Mouse (Mus musculus) embryonic facial prominence, embryonic 13.5 days (tissue): ENCODE measurements around the gene Bhlhe40. TPM values are rescaled to one million over a fixed set of nuclear protein-coding genes. Genes with fewer than 3 reads are reported as not detected.
A peak's percentile ranks its signal among the peaks of the same experiment; 100 is the strongest.

Experiments used
- ATAC-seq: fragments of 200-750 bp; cut with Nextera tagmentation; 2 replicates; pipeline ENCODE4 v1.8.0; 2017; ENCODE audit warnings: low read depth; ENCODE audit not compliant: insufficient number of reproducible peaks, insufficient read depth, low FRiP score, low TSS enrichment
- H3K27ac ChIP-seq: fragments of 300-500 bp; sonication (generic); 2 replicates; pipeline ENCODE4 v1.5.1; 2015; ENCODE audit warnings: moderate library complexity, mild to moderate bottlenecking, inconsistent platforms
- H3K27me3 ChIP-seq: fragments of 300-500 bp; sonication (generic); 2 replicates; pipeline ENCODE4 v1.6.1; 2015; ENCODE audit warnings: mild to moderate bottlenecking, inconsistent platforms
- H3K36me3 ChIP-seq: fragments of 300-500 bp; sonication (generic); 2 replicates; pipeline ENCODE4 v1.6.1; 2015; ENCODE audit warnings: mild to moderate bottlenecking, inconsistent platforms
- H3K4me1 ChIP-seq: fragments of 300-500 bp; sonication (generic); 2 replicates; pipeline ENCODE4 v1.6.1; 2015; ENCODE audit warnings: inconsistent platforms
- H3K4me2 ChIP-seq: fragments of 300-500 bp; sonication (generic); 2 replicates; pipeline ENCODE4 v1.6.1; 2015; ENCODE audit warnings: moderate library complexity, mild to moderate bottlenecking, inconsistent platforms
- H3K4me3 ChIP-seq: fragments of 300-500 bp; sonication (generic); 2 replicates; pipeline ENCODE4 v1.5.1; 2015; ENCODE audit warnings: mild to moderate bottlenecking, inconsistent platforms
- H3K9ac ChIP-seq: fragments of 300-500 bp; sonication (generic); 2 replicates; pipeline ENCODE4 v1.6.1; 2015; ENCODE audit warnings: mild to moderate bottlenecking, inconsistent platforms
- H3K9me3 ChIP-seq: fragments of 300-500 bp; sonication (generic); 2 replicates; pipeline ENCODE4 v1.6.1; 2016; ENCODE audit warnings: inconsistent platforms
- WGBS: fragments of 180-500 bp; shearing (Covaris S2); methylation state at CpG from one replicate; pipeline ENCODE4 v1.1.7; 2015; ENCODE audit warnings: mixed read lengths; 5-methylcytosine and 5-hydroxymethylcytosine counted together
- polyA plus RNA-seq: library from polyadenylated mRNA; unstranded; fragments of >200 nt; fragmentation: Nextera tagmentation; extraction: Ambion mirVana; gene quantifications from 2 replicates; pipeline ENCODE4 v1.2.1, GENCODE M21; 2015

Bhlhe40 gene
- polyA plus RNA-seq, 1 experiment from 2014 or later, result 6.2 TPM

GRCm38 (mm10) chr6:108664533-108665150, 4.2 kb downstream of the Bhlhe40 start:
- H3K27me3 ChIP-seq, result peaks cover 43% of the 10 kb centered on the region
- no peak overlapping the region for H3K4me2 ChIP-seq
- peaks cover 38% of the 10 kb centered on the region for H3K4me1 ChIP-seq
- no peaks in the 10 kb centered on the region for H3K36me3 ChIP-seq
- ATAC-seq, result no peak
- H3K9ac ChIP-seq, result no peak overlapping the region
- 83% methylated on average over 24 of the region's 24 CpGs for WGBS
- no peak overlapping the region for H3K4me3 ChIP-seq
- H3K9me3 ChIP-seq, result no peaks in the 10 kb centered on the region
- H3K27ac ChIP-seq, result no peak overlapping the region

- WGBS, result 70% methylated on average over 5 of the region's 5 CpGs
- H3K9me3 ChIP-seq, result no peaks in the 10 kb centered on the region
- H3K27me3 ChIP-seq, result peaks cover 46% of the 10 kb centered on the region
- no peak overlapping the region for H3K4me3 ChIP-seq
- H3K27ac ChIP-seq, result no peak overlapping the region
- H3K36me3 ChIP-seq, result no peaks in the 10 kb centered on the region
- no peak for ATAC-seq
- H3K4me1 ChIP-seq, result peaks cover 38% of the 10 kb centered on the region
- H3K4me2 ChIP-seq, result no peak overlapping the region
- no peak overlapping the region for H3K9ac ChIP-seq
These were observed 5.2 kb downstream of the Bhlhe40 start for GRCm38 (mm10) chr6:108665587-108665986.

DNA sequence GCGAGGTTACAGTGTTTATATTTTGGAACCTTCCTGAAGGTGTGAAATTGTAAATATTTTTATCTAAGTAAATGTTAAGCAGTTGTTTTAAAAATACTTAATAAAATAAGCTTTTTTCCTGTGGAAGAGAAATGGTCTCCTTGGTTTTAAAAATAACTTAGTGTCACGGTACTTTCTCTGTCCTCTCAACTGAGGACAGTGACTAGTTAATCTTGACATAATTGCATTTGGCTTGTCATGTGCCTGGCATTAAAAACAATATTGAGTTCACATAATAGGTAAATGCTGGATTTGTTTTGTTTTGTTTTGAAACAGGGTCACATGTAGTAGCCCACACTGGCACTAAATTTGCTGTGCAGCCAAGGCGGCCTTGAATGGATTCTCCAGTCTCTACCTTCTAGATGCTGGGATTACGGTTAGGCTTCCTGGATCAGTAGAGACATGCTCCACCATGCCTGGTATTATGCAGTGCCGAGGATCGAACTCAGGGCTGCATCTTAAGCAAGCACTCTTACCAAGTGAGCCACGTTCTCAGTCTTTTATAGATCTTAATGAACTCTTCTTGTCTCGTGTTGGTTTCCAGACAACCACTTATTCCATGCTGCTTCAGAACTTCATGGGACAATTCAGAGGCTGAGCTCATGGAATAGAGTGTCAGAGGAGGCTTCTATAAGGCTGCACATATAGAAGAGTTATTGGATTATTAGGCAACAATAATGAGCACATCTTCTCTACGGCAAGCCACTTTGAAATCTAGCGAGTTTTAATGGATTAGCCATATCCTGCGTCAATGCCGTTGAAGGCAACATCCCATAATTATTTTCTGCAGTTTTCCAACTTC, 6.4 kb downstream of the Bhlhe40 start:
- H3K4me3 ChIP-seq, result no peak overlapping the region
- H3K4me2 ChIP-seq, result no peak overlapping the region
- no peaks in the 10 kb centered on the region for H3K36me3 ChIP-seq
- no peak overlapping the region for H3K9ac ChIP-seq
- H3K4me1 ChIP-seq, result peaks cover 26% of the 10 kb centered on the region
- H3K27ac ChIP-seq, result no peak overlapping the region
- no peak for ATAC-seq
- 84% methylated on average over 12 of the region's 12 CpGs for WGBS
- H3K9me3 ChIP-seq, result no peaks in the 10 kb centered on the region
- peaks cover 35% of the 10 kb centered on the region for H3K27me3 ChIP-seq

GRCm38 (mm10) chr6:108667599-108668021, 7.2 kb downstream of the Bhlhe40 start:
- H3K9me3 ChIP-seq, result no peaks in the 10 kb centered on the region
- ATAC-seq, result 0 out of 2 replicates have a peak, but pooled peaks have one; percentile 11
- H3K4me1 ChIP-seq, result peaks cover 21% of the 10 kb centered on the region
- peak overlapping the region; percentile 63 for H3K4me2 ChIP-seq
- peak overlapping the region; percentile 56 for H3K27ac ChIP-seq
- no peaks in the 10 kb centered on the region for H3K36me3 ChIP-seq
- 17% methylated on average over 6 of the region's 6 CpGs for WGBS
- no peak overlapping the region for H3K4me3 ChIP-seq
- peak overlapping the region; percentile 49; the same call in 1 of the 2 replicates for H3K9ac ChIP-seq
- peaks cover 29% of the 10 kb centered on the region for H3K27me3 ChIP-seq

DNA sequence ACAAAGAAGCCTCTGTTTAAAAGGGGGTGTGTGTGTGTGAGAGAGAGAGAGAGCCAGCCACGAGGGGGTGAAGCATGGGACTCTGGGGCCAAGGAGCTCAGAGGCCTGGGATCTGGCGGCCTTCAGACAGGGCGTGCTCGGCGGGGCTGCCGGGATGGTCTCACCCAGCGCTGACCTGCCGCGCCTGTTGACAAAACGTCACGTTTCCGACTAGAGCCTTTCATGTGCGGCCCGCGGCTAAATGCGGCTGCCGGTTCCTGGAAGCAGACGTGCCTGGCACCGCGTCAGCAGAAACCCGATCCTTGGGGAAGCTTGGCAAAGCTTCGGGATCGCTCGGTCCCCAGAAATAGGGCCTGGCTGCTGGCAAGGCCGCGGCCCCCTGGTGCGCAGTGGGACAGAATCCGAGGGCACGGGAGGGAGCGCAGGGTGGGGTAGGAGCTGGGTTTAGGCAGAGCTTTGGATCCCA, 7.9 kb downstream of the Bhlhe40 start:
- Histone ChIP-seq H3K27ac (peak overlapping the region; percentile 56), H3K9me3 (no peaks in the 10 kb centered on the region), H3K4me2 (peak overlapping the region; percentile 63), H3K4me3 (peak overlapping the region; percentile 33), H3K4me1 (peaks cover 21% of the 10 kb centered on the region), H3K9ac (peak overlapping the region; percentile 49), H3K36me3 (no peaks in the 10 kb centered on the region), H3K27me3 (peaks cover 29% of the 10 kb centered on the region)
- ATAC-seq, result peak; percentile 90
- WGBS, result under 1% methylated on average over 30 of the region's 30 CpGs

GRCm38 (mm10) chr6:108670276-108670675, 9.8 kb downstream of the Bhlhe40 start:
- ATAC-seq, result no peak
- Histone ChIP-seq H3K27ac (no peak overlapping the region), H3K9ac (no peak overlapping the region), H3K4me1 (peaks cover 17% of the 10 kb centered on the region), H3K36me3 (no peaks in the 10 kb centered on the region), H3K9me3 (no peaks in the 10 kb centered on the region), H3K4me2 (no peak overlapping the region), H3K27me3 (peaks cover 16% of the 10 kb centered on the region), H3K4me3 (no peak overlapping the region)
- WGBS, result 83% methylated on average over 3 of the region's 3 CpGs

- no peak for ATAC-seq
- Histone ChIP-seq H3K4me2 (no peak overlapping the region), H3K4me3 (no peak overlapping the region), H3K36me3 (no peaks in the 10 kb centered on the region), H3K9ac (no peak overlapping the region), H3K9me3 (no peaks in the 10 kb centered on the region), H3K27me3 (peaks cover 11% of the 10 kb centered on the region), H3K4me1 (peaks cover 15% of the 10 kb centered on the region), H3K27ac (no peak overlapping the region)
- 56% methylated on average over 3 of the region's 3 CpGs for WGBS
These were observed 10.4 kb downstream of the Bhlhe40 start for GRCm38 (mm10) chr6:108670821-108671220.

DNA sequence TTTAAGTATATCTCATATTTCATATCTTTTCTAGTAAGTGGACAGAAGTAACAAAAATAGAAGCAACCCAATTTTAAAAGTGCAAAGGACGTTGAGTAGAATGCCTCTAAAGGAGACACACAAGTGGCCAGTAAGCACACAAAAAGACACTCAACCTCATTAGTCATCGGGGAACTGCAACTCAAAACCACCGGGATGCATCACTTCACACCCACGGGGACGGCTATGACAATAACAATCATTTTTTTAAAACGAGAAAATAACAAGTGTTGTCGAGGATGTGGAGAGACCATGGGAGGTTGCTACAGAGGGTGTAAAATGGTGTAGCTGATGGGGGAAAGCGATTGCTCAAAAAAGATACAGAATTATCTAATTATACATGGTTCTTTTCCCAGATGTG, 11.7 kb downstream of the Bhlhe40 start:
- no peak overlapping the region for H3K4me3 ChIP-seq
- 76% methylated on average over 8 of the region's 8 CpGs for WGBS
- H3K9ac ChIP-seq, result no peak overlapping the region
- H3K9me3 ChIP-seq, result no peaks in the 10 kb centered on the region
- peaks cover 7% of the 10 kb centered on the region for H3K27me3 ChIP-seq
- peaks cover 15% of the 10 kb centered on the region for H3K4me1 ChIP-seq
- no peak overlapping the region for H3K4me2 ChIP-seq
- H3K36me3 ChIP-seq, result no peaks in the 10 kb centered on the region
- no peak for ATAC-seq
- no peak overlapping the region for H3K27ac ChIP-seq

- Histone ChIP-seq H3K9ac (no peak overlapping the region), H3K4me3 (no peak overlapping the region), H3K36me3 (no peaks in the 10 kb centered on the region), H3K9me3 (no peaks in the 10 kb centered on the region), H3K27me3 (peaks cover 7% of the 10 kb centered on the region), H3K4me1 (no peaks in the 10 kb centered on the region), H3K4me2 (no peak overlapping the region), H3K27ac (no peak overlapping the region)
- WGBS, result 87% methylated on average over 2 of the region's 2 CpGs
- ATAC-seq, result no peak
These were observed 13.8 kb downstream of the Bhlhe40 start for GRCm38 (mm10) chr6:108674221-108674620.

GRCm38 (mm10) chr6:108676783-108677340, 16.4 kb downstream of the Bhlhe40 start:
- WGBS, result 87% methylated on average over 9 of the region's 9 CpGs
- Histone ChIP-seq H3K36me3 (no peaks in the 10 kb centered on the region), H3K9ac (no peak overlapping the region), H3K9me3 (no peaks in the 10 kb centered on the region), H3K4me1 (no peaks in the 10 kb centered on the region), H3K4me3 (no peak overlapping the region), H3K4me2 (no peak overlapping the region), H3K27ac (no peak overlapping the region), H3K27me3 (no peaks in the 10 kb centered on the region)
- ATAC-seq, result no peak

- Histone ChIP-seq H3K4me2 (no peak overlapping the region), H3K4me3 (no peak overlapping the region), H3K4me1 (no peaks in the 10 kb centered on the region), H3K9ac (no peak overlapping the region), H3K27ac (no peak overlapping the region), H3K36me3 (no peaks in the 10 kb centered on the region), H3K9me3 (no peaks in the 10 kb centered on the region), H3K27me3 (no peaks in the 10 kb centered on the region)
- ATAC-seq, result no peak
- 75% methylated on average over 4 of the region's 4 CpGs for WGBS
These were observed 17.3 kb downstream of the Bhlhe40 start for GRCm38 (mm10) chr6:108677697-108678096.
